Mouse (Mus musculus) natural killer cell, adult 2 months (primary cell): ENCODE measurements around the gene Med18.
"Not testable (repeated sequence)": the region's sequence is repeated elsewhere in the genome, so short reads cannot be mapped to it uniquely, and the experiment has no call there.

Source experiments
- DNase-seq, 2 experiments: peaks; one replicate each; pipeline ENCODE4 v3.0.0; 2022; ENCODE audit warnings: low spot score in 2 of 2

Gene Med18

DNA sequence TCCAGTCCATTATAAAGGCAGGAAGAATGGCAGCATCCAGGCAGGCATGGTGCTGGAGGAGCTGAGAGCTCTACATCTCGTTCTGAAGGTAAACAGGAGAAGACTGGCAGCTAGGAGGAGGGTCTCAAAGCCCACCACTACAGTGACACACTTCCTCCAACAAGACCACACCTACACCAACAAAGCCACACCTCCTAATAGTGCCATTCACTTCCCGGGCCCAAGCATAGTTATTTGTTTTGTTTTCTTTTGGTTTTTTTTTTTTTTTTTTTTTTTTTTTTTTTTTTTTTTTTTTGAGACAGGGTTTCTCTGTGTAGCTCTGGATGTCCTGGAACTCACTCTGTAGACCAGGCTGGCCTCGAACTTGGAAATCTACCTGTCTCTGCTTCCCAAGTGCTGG lies 18.4 kb upstream of the Med18 start:
- not testable (repeated sequence) for DNase-seq

GRCm38 (mm10) chr4:132477833-132478232 lies 14.1 kb upstream of the Med18 start:
- no peak for DNase-seq

DNA sequence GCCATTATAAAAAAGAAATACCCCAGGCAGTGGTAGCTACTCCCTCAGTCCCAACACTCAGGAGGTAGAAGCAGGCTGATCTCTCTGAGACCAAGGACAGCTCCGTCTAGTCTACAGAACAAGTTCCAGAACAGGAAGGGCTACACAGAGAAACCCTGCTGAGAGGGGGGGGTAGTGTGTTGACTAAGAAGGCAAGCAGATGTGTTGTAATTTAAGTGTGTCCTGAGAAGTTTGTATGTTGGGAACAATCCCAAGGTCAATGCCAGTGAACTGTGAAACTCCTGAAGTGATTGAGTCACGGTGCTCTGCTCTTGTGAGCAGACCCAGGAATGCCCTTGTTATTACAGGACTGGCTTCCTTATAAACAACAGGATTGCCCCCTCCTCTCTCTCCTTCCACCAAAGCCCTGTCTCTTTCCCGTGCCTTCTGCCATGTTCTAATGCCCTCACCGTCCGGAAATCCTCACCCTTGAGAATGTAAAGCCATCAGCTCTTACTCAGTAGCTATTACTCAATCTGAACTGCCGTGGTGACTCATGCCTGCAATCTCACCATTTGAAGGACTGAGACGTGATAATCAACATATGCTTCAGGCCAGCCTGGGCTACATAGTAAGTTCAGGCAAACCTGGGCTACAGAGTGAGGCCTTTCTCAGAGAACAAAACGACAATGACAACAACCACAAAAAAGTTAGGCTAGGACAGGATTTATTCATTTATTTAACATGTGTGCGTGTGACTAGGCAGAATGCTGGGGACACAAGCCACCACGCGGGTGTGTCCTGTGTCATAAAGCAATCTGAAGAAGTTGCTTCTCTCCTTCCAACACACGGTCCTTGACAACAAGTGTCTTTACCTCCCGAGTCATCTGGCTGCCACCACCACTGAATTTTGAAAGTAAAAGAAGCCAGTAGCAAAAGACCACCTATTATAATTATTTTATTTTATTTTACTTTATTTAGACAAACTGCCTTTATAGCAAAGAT lies 12.5 kb upstream of the Med18 start:
- no peak for DNase-seq

- peak in 1 of 2 experiments; percentile 51 for DNase-seq
Measured at GRCm38 (mm10) chr4:132474631-132475030, 10.9 kb upstream of the Med18 start.

- no peak for DNase-seq
Measured at GRCm38 (mm10) chr4:132473411-132473810, 9.7 kb upstream of the Med18 start.

DNA sequence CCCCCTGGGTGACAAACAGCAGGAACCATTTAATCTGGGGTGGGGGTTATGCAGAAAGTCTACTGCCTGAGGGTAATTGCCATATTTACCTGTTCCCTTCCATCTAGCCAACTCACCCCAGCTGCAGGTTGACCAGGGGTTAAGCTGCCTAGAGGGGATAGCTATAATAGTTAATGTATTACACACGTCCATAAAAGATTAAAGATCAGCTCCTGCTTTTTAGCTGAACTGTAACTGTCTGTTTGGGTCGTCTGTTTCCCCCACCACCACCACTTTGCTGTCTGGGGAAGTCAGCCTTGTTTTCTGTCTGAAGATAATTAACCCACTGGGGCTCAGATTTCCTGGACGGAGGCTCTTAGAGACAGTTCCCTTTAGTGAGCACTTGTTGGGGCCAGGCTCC lies 6.2 kb upstream of the Med18 start:
- DNase-seq, result no peak

- DNase-seq, result no peak
Measured at GRCm38 (mm10) chr4:132464255-132464613, 513 bp upstream of the Med18 start.

GRCm38 (mm10) chr4:132462836-132463235 lies 885 bp downstream of the Med18 start:
- DNase-seq, result no peak

GRCm38 (mm10) chr4:132460225-132460624 lies 3.5 kb downstream of the Med18 start:
- no peak for DNase-seq

DNA sequence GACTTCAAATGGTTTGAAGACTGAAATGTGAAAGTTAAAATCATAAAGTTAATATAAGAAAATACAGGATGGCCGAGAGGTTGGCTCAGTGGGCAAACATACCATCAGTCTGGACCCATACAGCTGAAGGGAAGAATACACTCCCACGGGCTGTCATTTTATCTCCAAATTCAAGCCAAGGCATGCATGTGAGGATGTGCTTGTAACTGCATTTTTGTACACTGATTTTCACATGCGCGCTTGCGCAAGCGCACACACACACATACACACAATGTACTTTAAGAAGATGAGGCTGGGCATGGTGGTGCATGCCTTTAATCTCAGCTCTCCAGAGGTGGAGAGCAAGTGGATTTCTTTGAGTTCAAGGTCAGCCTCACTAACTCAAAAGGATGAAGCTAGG lies 8.2 kb downstream of the Med18 start:
- no peak for DNase-seq

GRCm38 (mm10) chr4:132455146-132455545 lies 8.6 kb downstream of the Med18 start:
- no peak for DNase-seq

- DNase-seq, result no peak
Measured at GRCm38 (mm10) chr4:132454216-132454615, 9.5 kb downstream of the Med18 start.

- no peak for DNase-seq
Measured at GRCm38 (mm10) chr4:132449778-132450177, 13.9 kb downstream of the Med18 start.

- no peak for DNase-seq
Measured at GRCm38 (mm10) chr4:132446105-132446504, 17.6 kb downstream of the Med18 start.

DNA sequence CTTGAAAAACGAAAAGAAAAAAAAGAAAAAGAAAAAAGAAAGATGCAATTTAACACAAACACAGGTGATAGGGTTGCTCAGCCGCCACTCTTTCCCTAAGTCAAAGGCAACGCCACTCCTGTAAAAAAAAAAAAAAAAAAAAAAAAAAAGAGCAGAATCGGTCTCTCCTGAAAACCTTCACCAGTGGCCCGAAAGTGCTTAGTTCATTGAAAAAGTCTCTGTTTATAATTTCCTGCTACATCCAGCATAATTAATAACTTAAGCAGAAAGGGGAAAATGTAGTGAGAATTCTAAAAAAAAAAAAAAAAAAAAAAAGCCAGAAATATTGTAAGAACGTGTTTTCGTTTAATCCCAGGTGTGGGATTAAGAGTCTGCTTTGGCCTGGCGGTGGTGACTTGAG lies 19.2 kb downstream of the Med18 start:
- DNase-seq, result no peak

DNA sequence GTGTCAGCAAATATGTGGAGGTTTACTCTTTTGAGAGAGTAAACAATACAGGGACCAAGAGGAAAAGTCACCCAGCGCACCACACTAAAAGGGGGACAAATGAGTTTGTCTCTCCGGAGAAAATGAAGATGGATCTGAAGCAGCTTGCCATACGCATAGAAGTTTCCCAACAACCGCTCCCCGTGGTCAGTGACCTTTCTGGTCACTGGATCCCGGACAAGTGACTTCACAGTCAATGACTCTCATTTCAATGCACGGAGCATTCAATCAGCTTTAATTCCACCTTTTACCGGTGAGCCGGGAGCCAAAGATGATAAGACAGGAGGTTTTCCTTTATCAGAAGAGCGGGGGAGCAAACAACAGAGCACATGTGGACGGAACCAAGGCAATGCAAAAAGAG lies 25.9 kb downstream of the Med18 start:
- no peak for DNase-seq

DNA sequence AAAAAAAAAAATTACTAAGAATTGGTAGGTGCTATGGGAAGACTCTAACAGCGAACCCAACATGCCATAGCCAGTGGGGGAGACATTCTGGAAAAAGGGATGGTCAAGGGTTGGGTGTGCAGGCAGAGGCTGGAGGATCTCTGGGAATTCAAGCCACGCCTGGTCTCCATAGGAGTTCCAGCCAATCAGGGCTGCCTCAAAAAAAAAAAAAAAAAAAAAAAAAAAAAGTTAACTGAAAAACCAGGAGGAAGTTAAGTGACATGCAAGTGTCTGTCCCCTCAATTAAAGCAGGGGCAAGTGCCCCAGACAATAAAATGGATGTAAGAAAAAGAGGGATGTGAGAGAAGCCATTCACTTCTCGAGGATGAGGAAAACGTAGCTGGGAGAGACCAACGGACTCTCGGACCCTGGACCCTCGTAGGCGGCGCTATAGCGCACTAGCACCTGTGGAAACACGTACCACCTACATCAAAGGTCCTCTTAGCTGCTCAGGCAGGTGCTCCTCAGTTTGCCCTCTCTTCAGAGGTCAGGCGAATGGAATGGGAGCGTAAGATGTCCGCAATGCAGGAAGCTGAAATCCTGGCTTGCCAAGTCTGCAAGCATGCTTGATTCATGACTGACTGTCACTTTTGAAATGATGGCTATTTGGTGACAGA lies 30.9 kb downstream of the Med18 start:
- DNase-seq, result no peak

GRCm38 (mm10) chr4:132428022-132428542 lies 35.6 kb downstream of the Med18 start:
- no peak for DNase-seq

GRCm38 (mm10) chr4:132427493-132427892 lies 36.2 kb downstream of the Med18 start:
- no peak for DNase-seq

DNA sequence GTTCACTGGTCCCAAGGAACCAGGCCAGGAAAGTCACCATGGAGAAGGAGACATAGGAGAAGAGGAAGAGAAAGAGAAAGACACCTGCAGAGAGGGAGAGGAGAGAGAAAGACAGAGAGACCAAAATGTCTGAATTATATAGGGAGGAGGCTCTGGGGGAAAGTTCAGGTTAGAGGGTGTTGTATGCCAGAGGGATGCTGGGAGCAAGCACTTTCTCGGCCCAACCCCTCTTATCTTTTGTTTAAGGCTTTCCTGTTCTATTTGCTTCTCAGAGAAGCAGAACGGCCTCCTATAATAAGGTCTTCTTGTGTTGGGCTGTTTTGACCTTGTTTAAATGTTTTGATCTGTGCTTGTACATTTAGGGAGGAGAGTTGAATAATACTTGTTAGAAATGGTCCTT lies 37.7 kb downstream of the Med18 start:
- no peak for DNase-seq

DNA sequence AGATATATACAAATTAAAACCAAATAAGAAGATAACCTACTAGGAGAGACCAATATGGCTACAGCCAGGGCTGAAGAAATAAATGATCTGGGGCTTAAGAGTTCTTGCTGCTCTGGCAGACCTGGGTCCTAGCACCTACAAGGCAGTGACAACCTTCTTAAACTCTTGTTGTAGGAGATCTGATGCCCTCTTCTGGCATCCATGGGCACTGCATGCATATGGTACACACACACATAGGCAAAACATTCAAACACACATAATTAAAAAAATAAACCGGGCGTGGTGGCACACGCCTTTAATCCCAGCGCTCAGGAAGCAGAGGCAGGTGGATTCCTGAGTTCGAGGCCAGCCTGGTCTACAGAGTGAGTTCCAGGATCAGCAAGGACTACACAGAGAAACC lies 39.0 kb downstream of the Med18 start:
- peak in 1 of 2 experiments; percentile 28 for DNase-seq

- DNase-seq, result peak; percentile 85 to 91
Measured at GRCm38 (mm10) chr4:132421923-132422782, 41.6 kb downstream of the Med18 start, which contains the start of gene Phactr4. Gene Phactr4 (minus strand): TSS chr4:132422489.
